Mouse (Mus musculus): ENCODE results near the gene Gm20498. TPM values are rescaled to one million over a fixed set of nuclear protein-coding genes. Genes with fewer than 3 reads are reported as not detected.
"Not testable (repeated sequence)": the region's sequence is repeated elsewhere in the genome, so short reads cannot be mapped to it uniquely, and the experiment has no call there.

Gm20498 gene
- 4.7 and 7.5 TPM in 2 replicates for polyA plus RNA-seq (2012; rRNA removed)

- no peaks in the 10 kb centered on the region for H3K27me3 ChIP-seq (ENCODE audit: control insufficient read depth, insufficient read depth, low read length)
- peak within 1 kb of the TSS; percentile 65; the same call in 1 of the 2 replicates for H3K27ac ChIP-seq (ENCODE audit: insufficient read depth, low read length)
- DNase-seq (ENCODE audit: low read depth in 1 of 2, low spot score in 2 of 2), result peak; percentile 55 to 80
- H3K4me1 ChIP-seq (ENCODE audit: control insufficient read depth, insufficient read depth, insufficient read length), result peaks cover 2% of the 10 kb centered on the region; the same call in 1 of the 2 replicates
- WGBS, result under 1% methylated on average over 46 of the region's 46 CpGs
- peak within 1 kb of the TSS; percentile 91 for H3K4me3 ChIP-seq (ENCODE audit: extremely low read depth, insufficient read depth, insufficient read length)
- H3K36me3 ChIP-seq (ENCODE audit: control insufficient read depth, insufficient read depth, low read length), result no peaks in the 10 kb centered on the region
- peak; percentile 28; the same call in 1 of the 2 replicates for TF ChIP-seq POLR2A (IDR thresholded peaks at IDR 0.05; ENCODE audit: low read depth, low read length)
- no peak for TF ChIP-seq CTCF (IDR thresholded peaks at IDR 0.05; ENCODE audit: extremely low read depth, insufficient read depth, insufficient read length, insufficient replicate concordance)
Measured at GRCm38 (mm10) chr12:81532316-81533028, at the start of gene Gm20498, which contains the start of gene Synj2bp. Gene Gm20498, minus strand, starts transcription at chr12:81532905. Gene Synj2bp, minus strand, starts transcription at chr12:81532911.

DNA sequence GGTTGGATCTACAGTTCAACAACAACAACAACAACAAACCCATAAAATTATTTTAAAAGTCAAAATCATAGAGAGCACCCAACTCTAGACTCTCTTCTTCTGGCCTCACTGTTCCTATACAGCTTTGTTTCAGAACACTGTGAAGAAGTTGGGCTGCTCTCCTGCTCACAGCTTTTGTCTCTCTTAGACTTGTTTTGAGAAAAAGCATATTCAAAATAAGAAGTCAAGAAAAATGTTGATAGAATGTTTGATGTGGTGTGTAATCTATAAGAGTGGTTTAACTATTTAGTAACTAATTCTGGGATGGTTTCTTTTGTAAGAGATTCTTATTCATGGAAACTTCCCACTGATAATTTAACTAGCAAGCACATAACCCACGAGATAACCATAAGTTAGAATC, 35.7 kb upstream of the Gm20498 start, which contains the start of gene Adam21:
Gene Adam21, minus strand, starts transcription at position 101 of the 400 bp plus-strand sequence.
- no peak for DNase-seq (ENCODE audit: low read depth in 1 of 2, low spot score in 2 of 2)
- WGBS, result 79% methylated on average over 1 of the region's 1 CpGs
- H3K27ac ChIP-seq (ENCODE audit: insufficient read depth, low read length), result no peak within 1 kb of the TSS
- no peak within 1 kb of the TSS for H3K4me3 ChIP-seq (ENCODE audit: extremely low read depth, insufficient read depth, insufficient read length)
- no peaks in the 10 kb centered on the region for H3K27me3 ChIP-seq (ENCODE audit: control insufficient read depth, insufficient read depth, low read length)
- H3K4me1 ChIP-seq (ENCODE audit: control insufficient read depth, insufficient read depth, insufficient read length), result no peaks in the 10 kb centered on the region
- TF ChIP-seq POLR2A (IDR thresholded peaks at IDR 0.05; ENCODE audit: low read depth, low read length) (no peak), CTCF (IDR thresholded peaks at IDR 0.05; ENCODE audit: extremely low read depth, insufficient read depth, insufficient read length, insufficient replicate concordance) (no peak)
- H3K36me3 ChIP-seq (ENCODE audit: control insufficient read depth, insufficient read depth, low read length), result peaks cover 3% of the 10 kb centered on the region; the same call in 1 of the 2 replicates

DNA sequence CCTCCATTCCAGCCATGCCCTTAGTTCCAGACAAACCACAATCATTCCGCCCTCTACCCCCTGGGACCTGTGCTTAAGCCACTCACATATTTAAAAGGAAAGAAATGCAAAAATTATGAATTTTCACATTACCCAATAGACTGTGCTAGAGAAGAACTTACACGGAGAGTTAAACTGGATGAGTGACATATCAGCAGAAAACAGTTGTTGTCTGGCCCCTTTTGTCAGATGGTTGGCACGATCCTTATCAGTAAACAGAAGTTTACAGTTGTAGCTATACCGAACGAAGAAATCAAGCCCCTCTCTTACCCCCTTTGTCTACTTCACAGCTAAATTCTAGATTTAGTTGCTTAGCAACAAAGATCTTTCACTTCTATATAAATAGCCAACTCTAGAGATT, 35.2 kb upstream of the Gm20498 start:
- H3K27me3 ChIP-seq (ENCODE audit: control insufficient read depth, insufficient read depth, low read length), result no peaks in the 10 kb centered on the region
- peaks cover 3% of the 10 kb centered on the region; the same call in 1 of the 2 replicates for H3K36me3 ChIP-seq (ENCODE audit: control insufficient read depth, insufficient read depth, low read length)
- no peak for DNase-seq (ENCODE audit: low read depth in 1 of 2, low spot score in 2 of 2)
- H3K4me1 ChIP-seq (ENCODE audit: control insufficient read depth, insufficient read depth, insufficient read length), result no peaks in the 10 kb centered on the region
- 79% methylated on average over 5 of the region's 5 CpGs for WGBS
- TF ChIP-seq CTCF (IDR thresholded peaks at IDR 0.05; ENCODE audit: extremely low read depth, insufficient read depth, insufficient read length, insufficient replicate concordance), result no peak
- no peak for TF ChIP-seq POLR2A (IDR thresholded peaks at IDR 0.05; ENCODE audit: low read depth, low read length)
- no peak overlapping the region for H3K27ac ChIP-seq (ENCODE audit: insufficient read depth, low read length)
- no peak overlapping the region for H3K4me3 ChIP-seq (ENCODE audit: extremely low read depth, insufficient read depth, insufficient read length)

DNA sequence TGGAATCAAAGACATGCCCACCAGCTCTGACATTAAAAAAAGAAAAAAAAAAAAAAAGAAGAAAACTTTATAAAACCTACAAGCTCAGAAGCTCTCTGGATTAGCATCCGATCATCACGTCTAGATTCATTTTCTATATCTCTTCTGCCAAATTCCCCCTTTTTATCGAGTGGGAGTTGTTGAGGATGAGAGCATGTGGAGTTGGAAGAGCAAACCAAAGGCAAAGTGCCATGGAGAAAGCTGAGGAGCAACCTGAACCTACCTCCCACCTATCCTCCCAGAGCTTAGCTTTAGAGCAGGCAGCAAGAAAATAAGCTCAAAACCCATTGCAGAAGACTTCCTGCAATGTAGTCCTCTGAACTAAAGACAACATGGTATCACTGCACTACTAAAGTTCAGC, 31.5 kb upstream of the Gm20498 start:
- Histone ChIP-seq H3K4me3 (ENCODE audit: extremely low read depth, insufficient read depth, insufficient read length) (no peak overlapping the region), H3K27ac (ENCODE audit: insufficient read depth, low read length) (no peak overlapping the region), H3K4me1 (ENCODE audit: control insufficient read depth, insufficient read depth, insufficient read length) (no peaks in the 10 kb centered on the region), H3K36me3 (ENCODE audit: control insufficient read depth, insufficient read depth, low read length) (no peaks in the 10 kb centered on the region), H3K27me3 (ENCODE audit: control insufficient read depth, insufficient read depth, low read length) (no peaks in the 10 kb centered on the region)
- TF ChIP-seq POLR2A (IDR thresholded peaks at IDR 0.05; ENCODE audit: low read depth, low read length), result no peak
- no peak for TF ChIP-seq CTCF (IDR thresholded peaks at IDR 0.05; ENCODE audit: extremely low read depth, insufficient read depth, insufficient read length, insufficient replicate concordance)
- no peak for DNase-seq (ENCODE audit: low read depth in 1 of 2, low spot score in 2 of 2)
- WGBS, result 89% methylated on average over 3 of the region's 3 CpGs

DNA sequence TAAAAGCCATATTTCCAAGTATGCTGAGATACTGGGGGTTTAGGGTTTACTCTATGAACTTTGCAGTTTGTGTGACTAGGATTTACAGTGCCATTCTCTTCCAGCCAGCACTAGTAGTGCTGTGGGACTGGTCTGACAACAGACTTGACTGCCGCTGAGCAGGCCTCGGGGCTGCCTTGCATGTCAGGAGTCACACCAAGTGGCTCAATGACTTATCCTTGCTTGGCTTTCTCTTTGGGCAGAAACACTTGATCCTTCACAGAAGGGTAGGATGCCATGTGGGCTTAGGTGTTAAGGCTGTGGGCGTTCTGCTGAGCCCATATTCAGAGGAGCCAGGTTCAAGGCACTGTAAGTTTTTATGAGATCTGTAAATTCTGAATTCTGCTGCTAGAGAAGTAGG, 16.6 kb upstream of the Gm20498 start:
- no peak for DNase-seq (ENCODE audit: low read depth in 1 of 2, low spot score in 2 of 2)
- no peaks in the 10 kb centered on the region for H3K4me1 ChIP-seq (ENCODE audit: control insufficient read depth, insufficient read depth, insufficient read length)
- H3K27me3 ChIP-seq (ENCODE audit: control insufficient read depth, insufficient read depth, low read length), result no peaks in the 10 kb centered on the region
- no peak for TF ChIP-seq POLR2A (IDR thresholded peaks at IDR 0.05; ENCODE audit: low read depth, low read length)
- no peak for TF ChIP-seq CTCF (IDR thresholded peaks at IDR 0.05; ENCODE audit: extremely low read depth, insufficient read depth, insufficient read length, insufficient replicate concordance)
- H3K27ac ChIP-seq (ENCODE audit: insufficient read depth, low read length), result no peak overlapping the region
- no peaks in the 10 kb centered on the region for H3K36me3 ChIP-seq (ENCODE audit: control insufficient read depth, insufficient read depth, low read length)
- no peak overlapping the region for H3K4me3 ChIP-seq (ENCODE audit: extremely low read depth, insufficient read depth, insufficient read length)
- 81% methylated on average over 3 of the region's 3 CpGs for WGBS

DNA sequence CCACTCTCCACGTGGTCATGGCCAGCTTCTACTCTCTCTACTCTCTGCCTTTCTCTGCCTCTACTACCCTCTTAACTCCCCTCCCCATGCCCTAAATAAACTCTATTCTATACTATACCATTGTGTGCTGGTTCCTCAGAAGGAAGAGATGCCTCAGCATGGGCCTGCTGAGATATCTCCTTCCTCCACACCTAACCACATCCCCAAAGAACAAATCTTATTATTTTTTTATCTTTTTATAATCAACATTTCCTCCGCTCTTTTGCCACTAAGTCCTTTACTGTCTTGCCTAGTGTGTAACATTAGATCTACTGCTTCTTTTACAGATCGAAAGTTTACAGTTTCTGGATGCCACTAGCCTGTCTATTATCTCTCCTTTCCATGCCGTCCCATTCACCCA, 14.5 kb upstream of the Gm20498 start:
- no peak for DNase-seq (ENCODE audit: low read depth in 1 of 2, low spot score in 2 of 2)

GRCm38 (mm10) chr12:81533029-81533419, 319 bp upstream of the Gm20498 start:
- TF ChIP-seq POLR2A (IDR thresholded peaks at IDR 0.05; ENCODE audit: low read depth, low read length), result no peak
- TF ChIP-seq CTCF (IDR thresholded peaks at IDR 0.05; ENCODE audit: extremely low read depth, insufficient read depth, insufficient read length, insufficient replicate concordance), result no peak
- WGBS, result 36% methylated on average over 4 of the region's 4 CpGs

More for the DNA sequence above, 14.5 kb upstream of the Gm20498 start:
- H3K4me1 ChIP-seq (ENCODE audit: control insufficient read depth, insufficient read depth, insufficient read length), result no peaks in the 10 kb centered on the region
- no peak overlapping the region for H3K27ac ChIP-seq (ENCODE audit: insufficient read depth, low read length)
- TF ChIP-seq POLR2A (IDR thresholded peaks at IDR 0.05; ENCODE audit: low read depth, low read length), result no peak
- no peak for TF ChIP-seq CTCF (IDR thresholded peaks at IDR 0.05; ENCODE audit: extremely low read depth, insufficient read depth, insufficient read length, insufficient replicate concordance)
- 49% methylated on average over 4 of the region's 4 CpGs for WGBS
- H3K36me3 ChIP-seq (ENCODE audit: control insufficient read depth, insufficient read depth, low read length), result no peaks in the 10 kb centered on the region
- no peaks in the 10 kb centered on the region for H3K27me3 ChIP-seq (ENCODE audit: control insufficient read depth, insufficient read depth, low read length)
- H3K4me3 ChIP-seq (ENCODE audit: extremely low read depth, insufficient read depth, insufficient read length), result no peak overlapping the region

DNA sequence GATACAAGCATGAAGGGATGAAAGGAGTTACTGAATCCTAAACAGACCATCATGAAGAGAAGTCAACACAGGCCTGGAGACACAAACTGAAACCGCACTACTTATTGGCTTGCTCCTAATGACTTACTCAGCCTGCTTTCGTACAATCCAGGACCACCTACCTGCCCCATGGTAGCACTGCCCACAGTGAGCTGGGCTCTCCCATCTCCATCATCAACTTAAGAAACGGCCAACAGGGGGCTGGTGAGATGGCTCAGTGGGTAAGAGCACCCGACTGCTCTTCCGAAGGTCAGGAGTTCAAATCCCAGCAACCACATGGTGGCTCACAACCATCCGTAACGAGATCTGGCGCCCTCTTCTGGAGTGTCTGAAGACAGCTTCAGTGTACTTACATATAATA, 2.1 kb downstream of the Gm20498 start:
- not testable (repeated sequence) for H3K4me3 ChIP-seq (ENCODE audit: extremely low read depth, insufficient read depth, insufficient read length); H3K27ac ChIP-seq (ENCODE audit: insufficient read depth, low read length); H3K4me1 ChIP-seq (ENCODE audit: control insufficient read depth, insufficient read depth, insufficient read length); H3K36me3 ChIP-seq (ENCODE audit: control insufficient read depth, insufficient read depth, low read length); DNase-seq (ENCODE audit: low read depth in 1 of 2, low spot score in 2 of 2); H3K27me3 ChIP-seq (ENCODE audit: control insufficient read depth, insufficient read depth, low read length)
- 82% methylated on average over 8 of the region's 8 CpGs for WGBS

More at GRCm38 (mm10) chr12:81533029-81533419, 319 bp upstream of the Gm20498 start:
- no peak for DNase-seq (ENCODE audit: low read depth in 1 of 2, low spot score in 2 of 2)
- Histone ChIP-seq H3K4me1 (ENCODE audit: control insufficient read depth, insufficient read depth, insufficient read length) (peaks cover 2% of the 10 kb centered on the region; the same call in 1 of the 2 replicates), H3K4me3 (ENCODE audit: extremely low read depth, insufficient read depth, insufficient read length) (peak overlapping the region; percentile 91; the same call in 1 of the 2 replicates), H3K36me3 (ENCODE audit: control insufficient read depth, insufficient read depth, low read length) (no peaks in the 10 kb centered on the region), H3K27me3 (ENCODE audit: control insufficient read depth, insufficient read depth, low read length) (no peaks in the 10 kb centered on the region), H3K27ac (ENCODE audit: insufficient read depth, low read length) (no peak overlapping the region; the same call in 1 of the 2 replicates)

DNA sequence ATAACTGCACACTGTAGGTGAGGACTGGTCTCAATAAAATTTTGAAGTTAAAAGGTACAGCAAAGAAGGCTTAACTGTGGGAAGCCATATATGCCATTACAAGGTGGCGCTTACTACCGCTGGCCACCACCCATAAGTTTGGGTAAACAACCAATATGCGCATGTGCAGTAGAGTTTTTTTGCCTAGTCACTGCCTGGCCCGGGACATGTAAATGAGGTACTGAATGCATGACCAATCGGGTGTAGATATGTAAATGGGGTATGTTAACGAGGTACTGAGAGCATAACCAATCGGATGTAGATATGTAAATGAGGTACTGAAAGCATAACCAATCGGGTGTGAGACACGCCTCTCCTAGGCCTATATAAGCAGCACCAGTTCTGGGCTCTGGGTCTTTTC, 35.8 kb downstream of the Gm20498 start:
- H3K27ac ChIP-seq (ENCODE audit: insufficient read depth, low read length); H3K27me3 ChIP-seq (ENCODE audit: control insufficient read depth, insufficient read depth, low read length); H3K36me3 ChIP-seq (ENCODE audit: control insufficient read depth, insufficient read depth, low read length); H3K4me1 ChIP-seq (ENCODE audit: control insufficient read depth, insufficient read depth, insufficient read length); DNase-seq (ENCODE audit: low read depth in 1 of 2, low spot score in 2 of 2); H3K4me3 ChIP-seq (ENCODE audit: extremely low read depth, insufficient read depth, insufficient read length): not testable (repeated sequence)
- 96% methylated on average over 9 of the region's 9 CpGs for WGBS

Measured in spleen, adult 2 months (tissue).